Mouse (Mus musculus) cerebellum, adult 11 months (tissue): ENCODE results near the gene Cyth4.
A peak's percentile ranks its signal among the peaks of the same experiment; 100 is the strongest.

Experiments used
- DNase-seq: peaks from one replicate; pipeline ENCODE4 v3.0.0; 2022

Cyth4 gene

DNA sequence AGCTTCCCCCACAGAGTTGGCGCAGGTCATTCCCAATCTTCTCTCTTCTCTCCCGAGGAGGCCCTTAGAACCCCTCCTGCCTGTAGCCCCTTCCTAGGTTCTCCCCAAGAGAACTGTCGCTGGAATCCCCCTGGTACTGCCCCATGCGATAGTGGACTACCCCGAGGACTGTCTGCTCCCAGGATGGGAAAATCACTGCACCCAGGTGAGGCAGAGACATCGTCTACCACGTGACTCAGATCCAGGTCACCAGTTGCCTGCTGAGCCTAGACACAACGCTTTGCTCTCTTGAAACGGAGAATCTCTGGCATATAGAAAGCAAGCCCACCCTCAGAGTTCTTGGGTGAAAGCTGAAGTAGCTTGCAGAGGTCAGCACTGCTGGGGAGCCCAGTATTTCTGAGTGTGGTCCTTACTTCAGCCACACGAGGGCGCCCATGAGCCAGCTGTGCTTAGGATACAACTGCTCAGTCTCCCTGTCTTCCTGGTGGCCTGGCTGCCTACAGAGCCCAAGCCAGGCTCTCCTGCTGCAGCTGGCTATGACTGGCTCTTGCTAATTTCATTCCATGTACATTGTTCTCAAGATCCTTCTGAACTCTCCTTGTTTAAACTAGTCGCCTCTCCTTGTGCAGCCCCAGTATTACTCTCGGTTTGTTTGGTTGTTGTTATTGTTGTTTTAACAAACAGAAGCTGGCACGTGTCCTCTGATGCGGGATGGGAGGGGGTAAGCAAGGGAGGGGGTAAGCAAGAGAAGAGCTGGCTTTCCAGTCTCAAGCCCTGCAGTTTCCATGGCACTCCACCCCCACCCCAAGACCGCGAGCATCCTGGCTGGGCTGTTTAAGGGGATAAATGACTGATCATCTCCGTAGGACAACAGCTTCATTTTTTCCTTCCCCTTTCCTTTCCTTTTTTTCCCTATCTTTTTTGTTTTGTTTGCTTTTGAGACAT lies 9.5 kb upstream of the Cyth4 start:
- peak; percentile 61 for DNase-seq

DNA sequence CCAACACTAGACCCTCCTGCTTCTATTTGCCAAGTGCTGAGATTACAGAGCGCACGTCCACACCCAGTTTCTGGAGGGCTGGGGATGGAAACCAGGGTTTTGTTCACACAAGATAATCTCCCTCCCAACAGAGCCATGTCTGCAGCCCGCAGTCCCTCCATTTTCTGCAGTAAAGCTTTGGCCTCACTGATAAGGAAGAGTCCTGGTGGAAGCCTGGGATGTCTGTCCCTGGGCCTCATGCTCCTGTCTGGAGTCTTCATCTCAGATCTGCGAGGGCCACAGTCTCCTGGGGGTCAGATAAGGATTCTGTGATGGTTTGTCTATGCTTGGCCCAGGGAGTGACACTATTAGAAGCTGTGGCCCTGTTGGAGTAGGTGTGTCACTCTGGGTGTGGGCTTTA lies 8.8 kb upstream of the Cyth4 start:
- DNase-seq = no peak

DNA sequence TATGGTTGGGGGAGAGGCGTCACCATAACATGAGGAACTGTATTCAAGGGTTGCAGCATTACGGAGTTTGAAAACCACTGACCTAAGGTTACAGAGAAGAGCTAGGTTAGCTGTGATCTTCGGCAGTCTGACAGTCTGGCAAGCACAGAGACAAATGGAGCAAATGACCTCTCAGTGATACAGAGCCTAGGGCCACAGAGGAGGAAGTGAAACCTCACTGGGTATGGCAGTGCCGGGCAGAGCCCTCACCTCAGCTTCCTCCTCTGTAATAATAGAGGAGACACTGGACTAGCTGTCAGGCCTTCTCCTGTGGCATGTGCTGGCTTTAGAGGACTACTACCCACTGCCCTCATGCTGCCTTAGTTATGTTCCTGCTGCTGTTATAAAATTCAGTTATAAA lies 7.9 kb upstream of the Cyth4 start:
- DNase-seq = no peak

DNA sequence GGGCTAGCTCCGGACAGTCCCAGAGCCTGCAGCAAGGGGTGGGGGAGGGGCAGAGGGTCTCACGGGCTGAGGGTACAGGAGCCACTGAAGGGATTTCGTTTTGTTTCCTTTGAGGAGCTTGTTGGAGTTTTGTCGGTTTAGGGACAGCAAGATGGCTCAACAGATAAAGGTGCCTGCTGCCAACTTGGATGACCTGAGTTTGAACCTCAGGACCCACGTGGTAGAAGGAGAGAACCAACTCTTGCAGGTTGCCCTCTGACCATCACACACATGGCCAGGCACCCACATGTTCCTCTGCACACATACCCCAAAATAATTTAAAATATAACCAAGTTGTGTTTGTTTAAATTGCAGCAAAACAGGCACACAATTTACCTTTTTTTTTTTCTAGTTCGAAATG lies 6.9 kb upstream of the Cyth4 start:
- no peak for DNase-seq

DNA sequence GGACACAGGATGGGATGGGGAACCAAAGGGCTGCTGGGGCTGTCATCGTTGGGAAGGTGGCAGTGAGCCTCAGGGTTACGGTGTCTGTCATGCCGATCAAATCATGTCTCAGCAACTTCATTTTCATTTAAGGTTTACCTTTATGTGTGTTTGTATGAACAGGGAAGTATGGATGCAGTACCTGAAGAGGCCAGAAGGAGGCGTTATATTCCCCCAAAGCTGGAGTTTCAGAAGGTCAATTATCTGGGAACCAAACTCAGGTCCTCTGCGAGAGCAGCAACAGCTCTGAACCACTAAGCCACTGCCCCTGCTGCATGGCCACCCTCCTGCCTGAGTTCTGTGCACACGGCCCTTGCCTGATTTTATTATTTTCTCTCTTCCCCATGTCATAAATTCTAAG lies 6.1 kb upstream of the Cyth4 start:
- DNase-seq = no peak

DNA sequence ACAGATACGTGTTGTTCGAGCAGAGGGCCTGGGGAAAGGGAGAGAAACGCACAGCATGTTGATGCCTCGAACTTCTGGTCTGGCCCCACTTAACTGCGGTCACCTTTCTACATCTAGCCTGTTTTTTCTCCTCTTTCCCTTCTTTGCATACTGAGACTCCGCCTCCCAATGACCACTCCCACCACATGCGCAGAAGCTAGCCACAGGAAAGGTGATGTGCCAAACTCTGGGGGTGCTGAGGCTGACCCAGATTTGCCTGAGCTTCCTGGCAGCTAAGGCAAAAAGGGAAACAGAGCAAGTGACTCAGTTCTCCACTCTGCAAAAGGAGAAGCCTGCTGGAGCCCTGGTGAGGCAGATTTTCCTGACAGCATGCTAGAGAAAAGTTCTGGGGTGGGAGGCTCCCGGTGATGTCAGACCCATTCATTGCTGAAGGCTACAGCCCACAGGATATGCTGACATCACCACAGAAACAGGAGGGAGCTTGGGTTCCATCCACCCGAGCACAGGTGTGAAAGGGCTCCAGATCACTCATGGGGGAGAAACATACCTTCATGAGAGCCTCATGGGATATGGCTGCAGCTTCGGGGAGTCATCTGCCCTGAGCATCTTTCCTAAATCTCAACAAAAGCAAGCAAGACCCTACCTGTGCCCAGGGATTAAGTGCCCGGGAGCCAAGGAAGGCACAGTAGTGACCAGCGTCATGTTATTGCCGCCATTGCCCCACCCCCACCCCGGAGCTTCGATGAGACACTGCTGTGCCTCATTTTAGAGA lies 5.0 kb upstream of the Cyth4 start:
- DNase-seq = no peak

- no peak for DNase-seq
Observed at GRCm38 (mm10) chr15:78592452-78592968, 4.3 kb upstream of the Cyth4 start.

DNA sequence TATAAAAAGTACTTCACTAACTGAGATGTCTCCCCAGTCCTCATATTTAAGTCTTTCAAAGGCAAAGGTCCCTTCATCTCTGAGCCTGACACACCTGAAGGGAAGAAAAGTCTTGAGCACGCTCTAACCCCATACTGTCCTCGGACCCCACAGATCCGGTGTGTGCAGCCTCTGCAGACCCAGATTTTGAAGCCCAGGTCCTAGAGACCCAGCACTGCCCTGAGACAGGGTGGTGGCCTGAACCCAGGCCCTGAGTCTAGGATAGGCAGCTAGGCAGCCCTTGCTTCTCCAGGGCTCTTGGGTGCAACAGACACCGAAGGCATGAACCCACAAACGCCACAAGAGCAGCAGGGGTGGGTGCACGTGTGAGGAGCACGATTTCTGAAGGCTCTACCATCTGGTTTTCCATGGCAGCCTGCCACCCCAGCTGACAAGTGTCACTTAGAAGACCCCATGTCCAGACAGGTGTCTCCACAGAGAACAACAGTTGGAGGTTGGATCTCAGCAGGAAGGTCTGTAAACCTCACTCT lies 2.9 kb upstream of the Cyth4 start:
- no peak for DNase-seq

DNA sequence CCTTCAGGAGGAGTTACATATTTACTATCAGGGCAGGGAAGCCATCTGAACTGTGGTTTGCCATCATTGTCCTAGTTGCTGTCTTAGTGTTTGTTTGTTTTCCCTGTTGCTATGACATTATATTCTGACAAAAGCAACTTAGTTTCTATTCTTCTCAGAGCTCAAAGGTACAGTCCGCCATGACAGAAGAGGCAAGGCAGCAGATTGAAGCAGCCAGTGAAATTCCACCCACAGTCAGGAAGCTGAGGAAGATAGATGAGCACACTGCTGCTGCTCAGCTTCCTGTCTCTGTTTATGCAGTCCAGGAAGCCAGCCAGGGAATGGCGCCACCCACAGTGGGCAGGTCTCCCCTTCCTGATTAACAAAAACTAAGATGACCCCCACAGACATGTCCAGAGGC lies 2.0 kb upstream of the Cyth4 start:
- DNase-seq = no peak

DNA sequence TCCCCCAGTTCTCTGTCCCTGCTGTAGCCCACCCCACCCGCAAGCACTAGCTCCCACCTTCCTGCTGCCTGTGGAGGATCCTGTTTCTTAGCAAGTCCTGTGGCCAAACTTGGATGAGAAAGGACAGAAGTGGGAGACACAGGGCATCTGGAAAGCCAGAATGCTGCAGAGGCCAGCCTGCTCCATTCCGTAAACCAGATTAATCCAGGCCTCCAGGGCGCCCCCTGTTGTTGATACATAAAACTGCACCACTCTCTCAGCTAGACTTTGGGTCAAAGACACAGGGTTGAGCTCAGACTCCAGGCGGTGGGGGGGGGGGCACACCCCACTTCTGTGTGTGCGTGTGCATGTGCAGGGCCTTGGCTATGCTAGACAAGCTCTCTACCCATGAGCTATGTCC lies 1.4 kb upstream of the Cyth4 start:
- no peak for DNase-seq

- DNase-seq = no peak
Observed at GRCm38 (mm10) chr15:78596504-78596903, 343 bp upstream of the Cyth4 start.

GRCm38 (mm10) chr15:78597729-78598128 lies 882 bp downstream of the Cyth4 start:
- DNase-seq = no peak

- no peak for DNase-seq
Observed at GRCm38 (mm10) chr15:78599124-78599523, 2.3 kb downstream of the Cyth4 start.

DNA sequence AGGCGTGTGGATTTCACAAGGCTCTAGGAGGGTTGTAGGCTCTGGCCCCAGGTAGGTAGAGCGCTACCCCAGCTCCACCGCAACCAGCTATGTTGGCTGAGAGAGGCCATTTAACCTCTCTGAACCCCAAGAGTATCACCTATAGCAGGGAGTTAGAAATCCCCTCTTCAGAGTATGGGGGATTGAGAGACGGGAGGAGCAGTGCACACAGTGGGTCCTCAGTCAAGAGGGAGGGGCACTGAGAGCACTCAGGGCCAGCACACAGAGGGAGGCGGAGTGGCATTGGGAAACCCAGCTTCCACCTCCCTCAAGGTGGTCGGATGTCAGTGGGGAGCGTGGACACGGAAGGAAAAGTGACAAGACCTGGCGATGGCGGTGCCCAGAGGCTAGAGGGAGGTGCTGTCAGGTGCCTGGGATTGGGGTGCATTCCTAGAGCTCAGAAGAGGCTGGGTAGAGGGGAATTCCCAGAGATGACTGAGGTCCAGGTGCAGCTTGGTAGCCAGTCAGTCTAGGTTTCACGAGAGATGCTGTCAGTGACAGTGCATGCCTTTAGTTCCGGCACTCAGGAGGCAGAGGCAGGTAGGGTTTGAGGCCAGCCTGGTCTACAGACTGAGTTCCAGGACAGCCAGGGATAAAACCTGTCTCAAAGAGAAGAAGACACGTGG lies 2.8 kb downstream of the Cyth4 start:
- DNase-seq = no peak

DNA sequence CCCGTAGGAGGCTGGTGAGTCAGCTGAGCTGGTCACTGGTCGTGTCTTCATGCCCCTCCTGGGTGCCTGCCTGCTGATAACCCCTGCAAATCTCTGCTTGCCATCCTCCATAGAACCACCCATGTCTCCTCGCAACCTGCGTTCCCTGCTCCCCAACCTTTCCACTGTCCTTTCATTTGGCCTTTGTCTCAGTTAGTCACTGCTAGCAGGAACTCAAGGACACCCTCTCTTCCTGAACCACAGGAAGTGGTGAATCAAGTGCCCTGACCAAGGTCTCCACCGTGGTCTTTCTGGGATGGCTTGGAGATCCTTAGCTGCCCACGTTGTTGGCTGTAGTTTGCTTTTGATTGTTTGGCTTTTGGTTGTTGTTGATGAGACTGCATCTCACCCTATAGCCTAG lies 4.3 kb downstream of the Cyth4 start:
- no peak for DNase-seq

DNA sequence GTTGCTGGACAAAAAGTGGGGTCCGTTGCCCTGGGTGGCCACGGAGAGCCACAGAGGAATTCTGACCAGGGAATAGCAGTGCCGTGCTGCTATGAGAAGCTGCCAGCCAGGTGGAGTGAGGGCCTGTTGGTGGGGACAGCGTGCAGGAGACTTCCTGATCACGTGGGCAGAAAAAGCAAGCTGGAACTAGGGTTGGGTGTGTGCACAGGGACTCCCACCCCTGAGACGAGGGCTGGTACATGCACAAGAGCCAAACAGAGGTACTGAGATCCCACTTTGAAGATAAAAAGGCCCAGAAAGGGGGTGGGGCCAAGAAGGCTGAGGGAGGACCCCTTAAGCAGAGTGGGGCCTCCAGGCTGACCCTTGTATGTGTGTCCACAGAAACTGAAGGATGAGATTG lies 7.4 kb downstream of the Cyth4 start:
- no peak for DNase-seq

DNA sequence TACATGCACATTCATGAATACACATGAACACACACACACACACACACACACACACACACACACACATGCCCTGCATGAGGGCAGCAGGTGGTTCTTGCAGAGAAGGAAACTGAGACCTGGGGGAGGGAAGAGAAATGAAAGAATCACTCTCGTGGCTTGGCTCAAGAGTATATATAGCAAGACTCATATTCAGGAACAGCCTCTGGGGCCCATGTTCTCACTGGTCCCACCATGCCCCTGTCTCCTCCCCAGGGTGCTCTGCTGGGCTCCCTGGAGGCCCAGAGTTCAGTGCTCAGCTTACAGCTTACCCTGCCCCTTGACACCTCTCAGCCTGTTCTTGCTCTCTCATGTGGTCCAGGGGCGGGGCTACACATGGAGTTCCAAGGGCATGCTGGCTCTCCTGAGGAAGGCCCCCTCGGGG lies 8.5 kb downstream of the Cyth4 start:
- DNase-seq = no peak

GRCm38 (mm10) chr15:78606059-78606458 lies 9.2 kb downstream of the Cyth4 start:
- DNase-seq = peak; percentile 78

DNA sequence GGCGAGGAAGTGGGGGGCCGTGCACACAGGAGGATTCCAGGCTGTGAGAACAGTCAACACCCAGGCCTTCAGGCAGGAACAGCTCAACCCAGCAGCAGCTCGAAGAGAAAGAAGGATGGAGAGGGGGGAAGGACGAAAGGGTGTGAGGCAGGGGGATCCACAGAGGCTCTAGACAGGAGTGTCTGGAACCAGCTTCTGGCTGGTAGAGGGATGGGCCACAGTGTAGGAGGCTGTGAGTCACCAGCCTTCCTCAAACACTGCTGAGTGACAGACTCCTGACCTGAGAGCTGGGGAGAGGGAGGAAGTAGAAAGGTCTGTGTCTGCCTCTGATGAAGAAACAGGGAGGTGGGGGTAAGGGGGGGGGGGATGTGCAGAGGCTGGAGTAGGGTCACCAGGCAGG lies 10.6 kb downstream of the Cyth4 start:
- no peak for DNase-seq

DNA sequence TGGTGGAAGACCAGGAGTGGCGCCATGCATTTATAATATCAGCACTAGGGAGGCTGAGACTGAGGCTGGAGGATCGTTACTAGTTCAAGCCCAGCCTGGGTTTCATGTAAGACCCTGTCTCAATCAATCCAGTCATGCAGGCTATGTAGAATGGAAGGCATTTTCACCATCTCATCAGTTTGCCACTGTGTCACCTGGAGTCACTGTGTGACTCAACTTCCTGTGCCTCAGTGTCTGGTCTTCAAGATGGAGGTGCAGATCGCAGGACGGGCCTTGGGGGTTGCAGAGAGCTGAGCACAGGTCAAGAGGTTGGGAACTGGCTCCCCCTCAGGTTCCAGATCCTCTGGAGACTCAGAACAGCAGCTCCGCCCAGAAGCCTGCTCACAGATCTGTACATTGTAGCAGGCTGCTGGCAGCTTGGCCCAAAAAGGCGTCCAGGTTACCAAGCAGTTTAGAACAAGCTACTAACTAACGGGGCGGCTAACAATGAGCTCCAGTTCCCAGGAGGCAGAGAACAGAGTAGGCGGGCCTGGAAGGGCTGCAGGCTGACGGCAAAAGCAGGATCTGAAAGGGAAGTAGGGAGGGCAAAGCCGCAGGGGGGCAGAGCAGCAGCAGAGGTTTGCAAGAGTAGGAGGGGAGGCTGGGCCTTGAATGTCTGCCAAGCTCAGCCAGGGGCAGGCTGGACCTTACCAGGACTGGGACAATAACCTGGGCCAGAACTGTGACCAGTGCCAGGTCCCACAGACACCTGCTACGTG lies 14.0 kb downstream of the Cyth4 start:
- no peak for DNase-seq

- DNase-seq = no peak
Observed at GRCm38 (mm10) chr15:78614536-78614935, 17.7 kb downstream of the Cyth4 start.

DNA sequence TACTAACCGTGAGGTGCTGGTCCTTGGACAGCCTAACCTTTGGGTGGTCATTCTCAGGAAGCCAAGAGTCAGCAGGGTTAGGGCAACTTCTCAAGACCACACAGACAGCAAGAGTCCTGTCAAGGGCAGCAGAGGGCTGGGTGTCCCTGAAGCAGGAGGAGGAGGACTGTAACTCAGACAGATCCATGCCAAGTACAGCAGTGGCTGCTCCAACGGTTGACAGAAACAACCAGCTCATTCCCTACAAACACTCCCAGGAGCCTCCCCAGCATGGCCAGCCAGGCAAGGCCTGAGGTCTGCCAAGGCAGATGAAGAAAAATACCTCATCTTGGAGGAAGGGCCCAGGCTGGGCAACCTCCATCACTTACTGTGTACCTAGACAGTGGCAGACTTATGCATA lies 20.1 kb downstream of the Cyth4 start:
- DNase-seq = no peak
